Mouse (Mus musculus): ENCODE data around the gene Nap1l1.
"Not testable (repeated sequence)": the region's sequence is repeated elsewhere in the genome, so short reads cannot be mapped to it uniquely, and the experiment has no call there.

The Nap1l1 gene

GRCm38 (mm10) chr10:111472686-111473510 lies at the start of gene Nap1l1:
Nap1l1 (plus strand) TSS chr10:111473223.
- DNase-seq (ENCODE audit: low spot score): peak; percentile 94

GRCm38 (mm10) chr10:111426491-111426890 lies 46.5 kb upstream of the Nap1l1 start:
- no peak for DNase-seq (ENCODE audit: low spot score)

GRCm38 (mm10) chr10:111433502-111433901 lies 39.5 kb upstream of the Nap1l1 start:
- no peak for DNase-seq (ENCODE audit: low spot score)

GRCm38 (mm10) chr10:111441034-111441440 lies 32.0 kb upstream of the Nap1l1 start:
- no peak for DNase-seq (ENCODE audit: low spot score)

- no peak for DNase-seq (ENCODE audit: low spot score)
Observed at GRCm38 (mm10) chr10:111444199-111444598, 28.8 kb upstream of the Nap1l1 start.

- no peak for DNase-seq (ENCODE audit: low spot score)
Observed at GRCm38 (mm10) chr10:111445939-111446671, 26.9 kb upstream of the Nap1l1 start.

- not testable (repeated sequence) for DNase-seq (ENCODE audit: low spot score)
Observed at GRCm38 (mm10) chr10:111446672-111447008, 26.4 kb upstream of the Nap1l1 start.

- DNase-seq (ENCODE audit: low spot score): not testable (repeated sequence)
Observed at GRCm38 (mm10) chr10:111449662-111450061, 23.4 kb upstream of the Nap1l1 start.

GRCm38 (mm10) chr10:111451683-111452322 lies 21.2 kb upstream of the Nap1l1 start:
- no peak for DNase-seq (ENCODE audit: low spot score)

GRCm38 (mm10) chr10:111452426-111452825 lies 20.6 kb upstream of the Nap1l1 start:
- DNase-seq (ENCODE audit: low spot score): no peak

GRCm38 (mm10) chr10:111454698-111455308 lies 18.2 kb upstream of the Nap1l1 start:
- DNase-seq (ENCODE audit: low spot score): no peak

- DNase-seq (ENCODE audit: low spot score): no peak
Observed at GRCm38 (mm10) chr10:111458088-111458487, 14.9 kb upstream of the Nap1l1 start.

- no peak for DNase-seq (ENCODE audit: low spot score)
Observed at GRCm38 (mm10) chr10:111459040-111459439, 14.0 kb upstream of the Nap1l1 start.

GRCm38 (mm10) chr10:111459874-111460273 lies 13.1 kb upstream of the Nap1l1 start:
- no peak for DNase-seq (ENCODE audit: low spot score)

- no peak for DNase-seq (ENCODE audit: low spot score)
Observed at GRCm38 (mm10) chr10:111460381-111460780, 12.6 kb upstream of the Nap1l1 start.

GRCm38 (mm10) chr10:111464833-111465232 lies 8.2 kb upstream of the Nap1l1 start:
- DNase-seq (ENCODE audit: low spot score): no peak

GRCm38 (mm10) chr10:111465409-111465808 lies 7.6 kb upstream of the Nap1l1 start:
- no peak for DNase-seq (ENCODE audit: low spot score)

GRCm38 (mm10) chr10:111471166-111471565 lies 1.9 kb upstream of the Nap1l1 start:
- no peak for DNase-seq (ENCODE audit: low spot score)

- DNase-seq (ENCODE audit: low spot score): peak; percentile 41
Observed at GRCm38 (mm10) chr10:111473511-111474371, 718 bp downstream of the Nap1l1 start.

- DNase-seq (ENCODE audit: low spot score): no peak
Observed at GRCm38 (mm10) chr10:111476301-111476700, 3.3 kb downstream of the Nap1l1 start.

- no peak for DNase-seq (ENCODE audit: low spot score)
Observed at GRCm38 (mm10) chr10:111476989-111477510, 4.0 kb downstream of the Nap1l1 start.

Measured in urinary bladder, postnatal 25 days (tissue).